Mouse (Mus musculus) urinary bladder, adult 18-20 months (tissue): ENCODE measurements around the gene Ranbp2.
"Not testable (repeated sequence)": the region's sequence is repeated elsewhere in the genome, so short reads cannot be mapped to it uniquely, and the experiment has no call there.

Source experiments
- DNase-seq, 2 experiments: peaks; one replicate each; pipeline ENCODE4 v3.0.0; 2022; ENCODE audit warnings: low spot score in 2 of 2, mixed read lengths in 2 of 2

Ranbp2 gene

GRCm38 (mm10) chr10:58497320-58498284 lies 50.9 kb downstream of the Ranbp2 start, which contains the start of gene Ccdc138:
TSS of gene Ccdc138 (plus strand) at chr10:58497948.
- DNase-seq: peak; percentile 87 to 97

GRCm38 (mm10) chr10:58498516-58498915 lies 51.8 kb downstream of the Ranbp2 start:
- DNase-seq: no peak

GRCm38 (mm10) chr10:58529358-58529757 lies 82.6 kb downstream of the Ranbp2 start:
- DNase-seq: no peak

- DNase-seq: no peak
Observed at GRCm38 (mm10) chr10:58530896-58531790, 84.4 kb downstream of the Ranbp2 start.

- DNase-seq: no peak
Observed at GRCm38 (mm10) chr10:58532177-58532576, 85.5 kb downstream of the Ranbp2 start.

GRCm38 (mm10) chr10:58536276-58536675 lies 89.6 kb downstream of the Ranbp2 start:
- not testable (repeated sequence) for DNase-seq

GRCm38 (mm10) chr10:58540613-58541012 lies 93.9 kb downstream of the Ranbp2 start:
- no peak for DNase-seq
